Comparison of ENCODE assay signal across 1 mouse cellular context in genomic region chr8:11463541-11463888, GRCm38 (mm10).
TF ChIP-seq lines count a peak whose summit lies in the region.

No protein-coding gene starts in this region.

TF ChIP-seq in CH12.LX, 34 proteins besides CTCF, POLR2A, EP300 and RAD21 (continued from another document):
- TF ChIP-seq ZKSCAN1 (IDR thresholded peaks at IDR 0.05; ENCODE audit: borderline replicate concordance, low read depth, low read length) (no peak), MXI1 (IDR thresholded peaks at IDR 0.05; ENCODE audit: low read depth, low read length) (no peak), IRF4 (IDR thresholded peaks at IDR 0.05; ENCODE audit: low read depth, low read length) (peak; percentile 63), TCF12 (IDR thresholded peaks at IDR 0.05; ENCODE audit: low read depth, low read length) (no peak), MEF2A (IDR thresholded peaks at IDR 0.05; ENCODE audit: borderline replicate concordance, low read depth, low read length) (peak; percentile 90), JUN (IDR thresholded peaks at IDR 0.05; ENCODE audit: insufficient read depth, low read depth, low read length) (no peak), ZMIZ1 (IDR thresholded peaks at IDR 0.05; ENCODE audit: low read depth, low read length) (no peak)
